Mouse (Mus musculus) megakaryocyte, embryonic 14.5 days (primary cell): ENCODE measurements around the gene Spock3.

ENCODE experiments used
- FLI1 ChIP-seq: IDR thresholded peaks from 2 replicates; pipeline ENCODE4 v1.6.1; 2012; ENCODE audit warnings: low read length, inconsistent platforms, mixed read lengths
- GATA1 ChIP-seq: IDR thresholded peaks from 3 replicates; pipeline ENCODE4 v1.6.1; 2012; ENCODE audit warnings: mixed read lengths, low read length, inconsistent platforms, borderline replicate concordance

DNA sequence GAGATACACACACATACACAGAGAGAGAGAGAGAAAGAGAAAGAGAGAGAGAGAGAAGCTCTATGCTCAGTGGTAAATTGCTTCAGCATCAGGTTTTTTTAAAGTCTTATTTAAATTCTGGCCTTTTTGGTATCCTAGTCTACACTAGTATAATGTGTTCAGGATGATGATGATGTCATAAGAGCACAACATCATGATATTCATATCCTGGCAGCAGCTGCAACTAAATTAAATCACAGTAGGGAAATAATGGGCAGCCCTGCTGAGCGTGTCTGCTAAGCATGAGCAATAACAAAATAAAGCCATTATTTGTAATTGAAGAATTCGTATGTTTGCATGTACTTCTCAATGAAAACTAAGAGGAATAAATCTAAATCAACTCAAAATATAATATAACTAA, 169.7 kb downstream of the Spock3 start:
- TF ChIP-seq GATA1 (no peak), FLI1 (no peak)
